Mouse (Mus musculus): ENCODE measurements at regions not wholly inside any gene's neighbourhood (a gene's known extent, or its start where the extent isn't known, plus 50 kb on each side); places are given as distances from the start of the nearest gene placed in this dataset.

DNA sequence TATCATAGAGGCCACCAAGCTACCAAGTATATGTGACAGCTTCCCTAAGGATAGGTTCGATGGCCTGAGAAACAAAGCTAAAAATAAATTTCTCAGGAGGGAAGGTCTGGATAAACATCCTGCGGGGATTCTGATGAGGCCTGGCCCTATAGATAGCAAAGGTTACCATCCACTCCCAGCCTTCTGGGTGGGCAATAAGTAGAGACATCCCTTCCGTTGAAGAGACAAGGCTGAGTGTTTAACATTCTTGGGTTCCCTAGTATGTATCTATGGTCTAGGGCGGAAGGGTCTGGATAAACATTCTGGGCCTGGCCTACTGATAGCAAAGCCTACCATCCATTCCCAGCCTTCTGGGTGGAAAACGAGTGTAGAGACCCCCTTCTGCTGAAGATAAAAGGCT, 180.5 kb upstream of the Dlk1 start:
- peak; percentile 43 for DNase-seq (ENCODE audit: low spot score)

DNA sequence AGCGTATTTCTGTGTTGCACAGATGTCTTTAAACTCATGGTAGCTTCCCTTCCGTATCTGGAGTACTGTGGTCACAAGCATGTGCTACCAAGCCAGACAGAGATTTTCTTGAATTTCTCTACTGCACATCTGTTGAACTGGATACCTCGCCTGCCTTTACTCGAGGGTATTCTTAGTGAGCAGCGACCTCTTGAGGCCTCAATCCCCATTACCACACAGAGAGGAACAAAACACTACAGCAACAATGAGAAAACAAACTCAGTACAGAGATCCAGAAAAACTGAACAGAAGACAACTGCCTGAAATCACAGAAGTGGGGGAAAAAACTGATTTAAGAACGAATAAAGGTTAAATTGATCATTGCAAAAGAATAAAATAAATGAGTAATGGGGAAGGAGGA, 137.8 kb upstream of the Dlk1 start:
- DNase-seq (ENCODE audit: low spot score), result no peak

- no peak for DNase-seq (ENCODE audit: low spot score)
These were observed 126.6 kb upstream of the Dlk1 start for GRCm38 (mm10) chr12:109325986-109326385.

- DNase-seq (ENCODE audit: low spot score), result no peak
These were observed 81.3 kb upstream of the Dlk1 start for GRCm38 (mm10) chr12:109371327-109371726.

DNA sequence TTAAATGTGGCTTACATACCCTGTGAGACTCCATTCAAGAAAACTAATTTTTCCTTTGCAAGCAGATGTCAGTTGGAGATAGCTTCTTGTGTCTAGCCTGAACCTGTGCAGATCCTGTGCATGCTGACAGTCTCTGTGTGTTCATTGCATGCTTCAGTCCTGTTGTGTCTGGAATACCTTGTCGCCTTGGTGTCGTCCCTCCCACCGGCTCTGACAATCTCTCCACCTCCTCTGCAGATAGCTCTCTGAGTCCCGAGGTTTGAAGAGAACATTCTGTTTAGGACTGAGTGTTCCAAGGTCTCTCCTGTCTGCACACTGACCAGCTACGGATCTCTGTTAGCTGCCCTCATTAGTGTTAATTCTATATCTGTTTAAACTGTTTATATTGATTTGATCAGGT, 66.8 kb upstream of the Dlk1 start:
- no peak for DNase-seq (ENCODE audit: low spot score)

DNA sequence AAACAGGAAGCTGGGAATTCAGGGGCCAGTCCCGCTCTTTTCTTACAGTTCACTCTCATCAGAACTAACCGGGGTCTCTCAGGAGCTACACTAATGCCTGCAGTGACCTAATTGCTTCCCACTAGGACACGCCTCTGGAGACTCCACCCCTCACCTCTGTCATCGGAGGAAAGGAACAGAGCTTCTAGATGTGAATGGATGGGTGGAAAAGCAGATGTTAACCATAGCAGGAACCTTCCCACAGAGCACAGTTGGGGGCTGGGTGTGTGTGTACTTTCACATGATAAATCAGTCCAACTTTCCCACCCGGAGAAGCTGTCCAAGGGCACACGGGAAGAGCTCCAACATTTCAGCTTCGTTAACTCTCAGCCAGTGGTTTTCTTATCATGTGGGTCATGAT, 63.8 kb upstream of the Dlk1 start:
- no peak for DNase-seq (ENCODE audit: low spot score)

GRCm38 (mm10) chr12:109390388-109390920, 62.2 kb upstream of the Dlk1 start:
- DNase-seq (ENCODE audit: low spot score), result no peak

GRCm38 (mm10) chr12:109390978-109391377, 61.6 kb upstream of the Dlk1 start:
- no peak for DNase-seq (ENCODE audit: low spot score)

DNA sequence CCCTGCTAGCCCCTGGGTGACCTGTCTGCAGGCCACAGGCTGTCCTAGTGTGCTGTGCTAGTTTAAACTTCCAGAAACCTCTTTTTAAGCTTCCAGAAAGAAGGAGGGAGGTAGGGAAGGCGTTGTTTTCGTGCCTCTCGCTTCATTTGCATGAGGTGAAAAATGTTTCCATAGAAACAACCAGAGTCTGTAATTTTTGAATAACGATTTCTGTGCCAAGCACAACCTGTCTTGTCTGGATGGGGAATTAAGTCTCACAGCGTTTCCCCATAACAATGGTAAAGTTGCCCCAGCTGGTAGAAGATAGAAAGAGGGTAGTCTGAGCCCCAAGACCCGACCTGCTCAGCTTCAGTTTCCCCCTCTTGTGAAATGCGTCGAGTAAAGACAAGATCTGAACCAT, 59.3 kb upstream of the Dlk1 start:
- no peak for DNase-seq (ENCODE audit: low spot score)

DNA sequence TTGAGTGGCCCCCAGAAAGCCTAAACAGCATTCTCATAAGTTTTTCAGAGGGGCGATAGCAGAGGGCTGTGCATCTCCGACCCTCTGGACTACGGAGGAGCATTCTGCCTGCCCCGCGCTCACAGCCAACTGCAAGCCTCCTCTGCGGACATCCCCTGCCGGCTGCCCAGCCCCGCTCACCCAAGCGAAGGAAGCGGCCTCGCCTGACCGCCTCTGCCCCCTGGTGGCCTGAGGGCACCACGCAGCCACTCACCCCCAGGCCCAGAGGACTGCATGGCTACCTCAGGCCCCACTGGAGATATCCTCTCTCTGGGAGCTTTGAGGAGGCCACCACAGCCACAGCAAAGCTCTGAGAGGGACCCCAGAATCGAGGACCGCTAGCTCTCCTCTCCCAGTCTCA, 58.8 kb upstream of the Dlk1 start:
- peak; percentile 61 for DNase-seq (ENCODE audit: low spot score)

- DNase-seq (ENCODE audit: low spot score), result no peak
These were observed 58.2 kb upstream of the Dlk1 start for GRCm38 (mm10) chr12:109394396-109394795.

DNA sequence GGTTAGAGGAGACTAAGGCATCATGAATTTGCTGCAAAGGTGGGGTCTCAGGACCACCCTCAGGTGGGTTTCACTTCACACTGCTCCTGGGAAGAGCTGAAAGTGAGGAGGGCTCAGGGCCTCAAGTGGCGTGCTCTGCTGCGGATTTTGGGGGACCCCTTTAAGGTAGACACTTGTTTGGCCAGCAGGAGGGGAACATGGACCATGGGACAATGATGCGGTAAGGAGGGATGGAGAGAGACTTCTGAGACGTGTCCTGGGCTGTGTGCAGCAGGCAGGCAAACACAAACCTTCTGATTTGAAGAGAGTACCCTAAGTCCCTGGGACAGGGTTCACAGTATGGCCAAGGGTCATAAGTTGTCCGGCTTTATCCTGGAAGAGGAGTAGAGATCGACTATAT, 56.0 kb upstream of the Dlk1 start:
- no peak for DNase-seq (ENCODE audit: low spot score)

DNA sequence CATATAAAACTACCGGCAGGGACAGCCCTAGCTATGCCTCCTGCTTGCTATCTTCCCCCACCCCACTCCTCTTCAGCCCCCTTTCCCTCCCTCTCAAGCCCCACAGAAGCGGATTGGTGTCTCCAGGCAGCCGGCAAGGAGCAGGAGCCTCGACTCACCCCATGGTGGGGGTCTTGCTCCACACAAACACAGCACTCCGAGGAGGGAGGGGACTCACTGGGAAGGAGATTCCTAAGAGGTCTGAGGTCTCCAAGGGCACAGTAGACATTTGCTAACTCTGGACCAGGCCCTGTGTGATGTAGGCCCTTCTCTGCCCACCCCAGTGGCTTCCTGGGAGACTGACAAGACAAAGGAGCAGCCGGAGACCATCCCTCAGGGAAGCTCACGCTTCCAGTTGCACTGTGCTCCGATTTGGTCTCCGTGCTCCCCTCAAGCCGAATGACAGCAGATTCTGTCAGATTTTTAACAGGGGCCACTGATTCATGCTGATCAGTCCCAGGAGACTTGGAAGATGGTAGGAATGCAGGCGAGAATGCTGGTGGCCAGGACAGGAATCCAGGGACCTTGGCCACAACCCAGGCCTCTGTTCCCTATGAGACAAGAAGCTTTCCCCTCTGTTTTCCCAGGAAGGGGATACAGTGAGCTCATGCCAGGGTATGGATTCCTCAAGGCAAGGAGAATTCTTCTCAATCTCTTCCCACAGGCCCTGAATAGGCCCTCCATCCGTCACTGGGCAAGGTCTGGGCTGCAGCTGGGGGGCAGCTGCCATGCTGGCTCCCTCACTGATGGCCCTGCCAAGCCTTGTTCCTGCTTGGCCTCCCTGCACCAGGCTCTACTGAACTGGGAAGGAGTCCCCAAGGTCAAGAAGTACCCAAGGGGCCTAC, 55.2 kb upstream of the Dlk1 start:
- peak; percentile 47 for DNase-seq (ENCODE audit: low spot score)

DNA sequence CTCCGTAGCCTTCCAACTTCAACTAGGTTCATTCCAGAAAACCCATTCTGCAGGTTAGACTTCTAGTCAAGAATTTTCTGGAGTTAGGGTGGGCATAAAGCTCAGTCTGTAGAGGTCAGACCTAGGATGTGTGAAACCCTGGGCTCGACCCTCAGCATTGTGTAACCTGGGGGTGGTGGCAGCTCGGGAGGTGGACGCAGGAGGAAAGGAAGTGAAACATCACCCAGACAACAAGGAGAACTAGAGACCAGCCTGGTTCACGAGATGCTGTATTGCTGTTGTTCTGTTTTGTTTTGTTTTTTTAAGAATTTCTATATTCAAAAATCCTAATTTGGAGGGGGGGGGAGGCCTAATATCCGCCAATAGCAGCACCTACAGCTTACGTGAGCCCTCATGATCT, 54.1 kb upstream of the Dlk1 start:
- DNase-seq (ENCODE audit: low spot score), result no peak

DNA sequence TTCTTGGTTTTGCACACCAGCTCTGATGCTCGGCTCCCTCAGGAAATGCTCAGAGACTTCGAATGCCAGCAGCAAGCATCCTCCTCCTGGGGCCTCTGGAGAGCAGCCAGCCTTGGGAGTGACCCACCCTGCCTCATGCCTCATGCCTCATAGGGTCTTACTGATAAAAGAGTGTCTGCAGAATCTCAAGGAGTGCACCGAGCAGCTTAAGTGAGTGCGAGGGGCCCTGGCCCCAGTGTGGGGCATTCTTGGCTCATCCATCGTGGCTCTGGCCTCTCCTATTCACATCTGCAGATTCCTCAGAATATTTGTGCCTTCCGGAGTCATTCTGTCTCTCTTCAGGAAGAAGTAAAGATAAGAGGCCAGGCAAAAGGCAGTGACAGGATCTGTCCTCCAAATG, 53.7 kb upstream of the Dlk1 start:
- peak; percentile 77 for DNase-seq (ENCODE audit: low spot score)

GRCm38 (mm10) chr12:109399591-109399990, 53.0 kb upstream of the Dlk1 start:
- no peak for DNase-seq (ENCODE audit: low spot score)

- no peak for DNase-seq (ENCODE audit: low spot score)
These were observed 52.6 kb upstream of the Dlk1 start for GRCm38 (mm10) chr12:109400041-109400440.

DNA sequence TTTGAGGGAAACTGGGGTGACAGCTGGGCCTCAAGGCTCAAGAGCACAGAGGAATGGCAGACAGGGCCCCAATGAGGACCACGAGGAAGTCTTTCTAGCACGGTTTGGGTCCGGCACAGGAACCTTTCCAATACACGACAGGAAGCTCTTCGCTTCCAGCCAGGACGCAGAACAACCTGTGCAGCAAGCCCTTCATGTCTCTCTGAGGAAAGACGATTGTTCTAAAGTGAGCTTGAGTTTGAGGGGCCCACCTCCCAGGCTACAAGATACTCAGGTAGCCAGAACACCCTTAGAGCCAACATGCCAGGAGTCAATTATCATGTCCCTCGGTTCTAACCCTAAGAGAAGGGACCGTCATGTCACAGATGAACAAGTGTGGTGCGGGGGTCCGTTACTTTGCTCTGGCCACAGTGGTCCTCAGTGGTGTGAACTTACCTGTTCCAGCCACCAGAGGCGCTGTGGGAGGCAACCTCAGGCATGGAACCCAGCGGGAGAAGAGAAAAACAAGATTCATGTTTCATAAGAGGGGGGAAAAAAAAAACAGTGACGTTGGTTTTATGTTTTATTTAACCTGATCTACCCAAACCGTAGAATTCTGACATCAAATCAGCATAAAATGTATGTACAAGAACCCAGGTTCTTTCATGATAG, 51.6 kb upstream of the Dlk1 start:
- no peak for DNase-seq (ENCODE audit: low spot score)

GRCm38 (mm10) chr12:109401696-109402095, 50.9 kb upstream of the Dlk1 start:
- DNase-seq (ENCODE audit: low spot score), result no peak

DNA sequence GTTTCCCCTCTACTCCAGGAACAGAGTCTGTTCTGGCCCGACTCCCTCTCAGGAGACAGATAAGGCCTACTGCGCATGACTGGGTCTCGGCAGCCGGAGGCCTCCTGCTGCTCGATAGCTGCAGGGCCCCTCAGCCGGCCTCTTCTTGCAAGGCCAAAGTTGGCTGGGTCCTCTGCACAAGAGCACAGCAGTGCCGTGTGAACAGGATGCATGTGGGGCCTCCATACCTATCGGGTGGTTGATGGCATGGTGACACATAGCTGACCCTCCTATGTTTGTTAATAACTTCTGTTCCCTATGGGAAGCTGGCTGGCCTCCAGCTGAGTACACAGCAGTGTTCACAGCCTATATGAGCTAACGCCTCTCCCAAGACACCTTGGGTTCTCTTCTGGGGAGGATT, 50.4 kb upstream of the Dlk1 start:
- DNase-seq (ENCODE audit: low spot score), result no peak
